Mouse (Mus musculus): Measurements from ENCODE around the gene Was.
"Not testable (repeated sequence)": the region's sequence is repeated elsewhere in the genome, so short reads cannot be mapped to it uniquely, and the experiment has no call there.

The Was gene

GRCm38 (mm10) chrX:8074430-8075014 is 15.8 kb downstream of the Was start, which contains the start of gene Suv39h1:
Suv39h1 (minus strand) TSS chrX:8074760.
- DNase-seq (ENCODE audit: low spot score): peak; percentile 98

- peak; percentile 49 for DNase-seq (ENCODE audit: low spot score)
These were observed 16.3 kb downstream of the Was start for GRCm38 (mm10) chrX:8073881-8074429.

- DNase-seq (ENCODE audit: low spot score): no peak
These were observed 21.1 kb downstream of the Was start for GRCm38 (mm10) chrX:8069166-8069565.

GRCm38 (mm10) chrX:8051044-8051781 is 39.1 kb downstream of the Was start:
- not testable (repeated sequence) for DNase-seq (ENCODE audit: low spot score)

- no peak for DNase-seq (ENCODE audit: low spot score)
These were observed 57.3 kb downstream of the Was start for GRCm38 (mm10) chrX:8033009-8033408.
